Mouse (Mus musculus) lung, postnatal 0 days (tissue): ENCODE measurements around the gene Wdtc1.

Experiments
- CTCF ChIP-seq: IDR thresholded peaks from 2 replicates; pipeline ENCODE4 v1.5.1; 2016; ENCODE audit warnings: antibody characterized with exemption, mild to moderate bottlenecking
- EP300 ChIP-seq: IDR thresholded peaks from 2 replicates; pipeline ENCODE4 v1.6.1; 2016; ENCODE audit warnings: antibody characterized with exemption, mild to moderate bottlenecking, control low read depth

GRCm38 (mm10) chr4:133292901-133293843 is 60.1 kb downstream of the Wdtc1 start:
- TF ChIP-seq CTCF (no peak), EP300 (no peak)
